Mouse (Mus musculus): ENCODE results near the gene Rps6kl1.

DNA sequence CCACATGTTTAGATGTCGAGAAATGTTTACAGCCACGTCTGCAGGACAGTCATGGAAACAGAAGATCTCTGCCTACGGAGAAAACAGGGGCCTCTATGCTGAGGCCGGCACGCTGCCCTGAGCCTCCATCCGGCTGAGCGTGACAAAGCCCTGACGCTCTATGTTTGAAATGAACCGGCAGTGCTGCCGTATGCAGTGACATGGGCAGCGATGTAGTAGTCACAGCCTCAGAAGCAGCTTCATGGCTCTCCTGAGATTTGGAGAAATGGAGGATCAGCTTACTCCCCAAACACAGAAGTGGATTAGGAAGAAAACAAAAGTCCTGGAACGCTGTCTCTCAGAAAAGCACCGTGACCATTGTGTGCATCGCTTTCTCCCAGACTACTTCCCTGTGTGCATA, 50.1 kb downstream of the Rps6kl1 start:
- TF ChIP-seq POLR2A (IDR thresholded peaks at IDR 0.05; ENCODE audit: control insufficient read depth, low read depth, low read length), result no peak
- TF ChIP-seq CTCF (IDR thresholded peaks at IDR 0.05; ENCODE audit: control insufficient read depth, insufficient read depth, insufficient replicate concordance, low read depth, low read length), result no peak

Data from testis, adult 2 months (tissue).